Mouse (Mus musculus): ENCODE measurements at regions not wholly inside any gene's neighbourhood (a gene's known extent, or its start where the extent isn't known, plus 50 kb on each side); places are given as distances from the start of the nearest gene placed in this dataset.

- Histone ChIP-seq H3K36me3 (replicated peaks; ENCODE audit: control insufficient read depth, insufficient read depth, low read depth, low read length) (no peaks in the 10 kb centered on the region), H3K4me3 (ENCODE audit: low read depth, low read length) (no peak overlapping the region), H3K4me2 (ENCODE audit: low read depth, low read length) (no peak overlapping the region), H3K27ac (replicated peaks; ENCODE audit: low read depth, low read length) (no peak overlapping the region), H3K27me3 (ENCODE audit: control insufficient read depth, insufficient read depth, low read length) (no peaks in the 10 kb centered on the region), H3K9me3 (replicated peaks; ENCODE audit: control insufficient read depth, low read length) (no peaks in the 10 kb centered on the region), H3K4me1 (ENCODE audit: control insufficient read depth, insufficient read depth, low read length) (no peaks in the 10 kb centered on the region), H3K9ac (replicated peaks; ENCODE audit: low read length) (no peak overlapping the region)
- DNase-seq (ENCODE audit: low spot score): no peak
- no peak for ATAC-seq (replicated peaks; ENCODE audit: insufficient number of reproducible peaks, low FRiP score, low TSS enrichment, low read depth)
Observed at GRCm38 (mm10) chr4:7091201-7091814, 1147.5 kb downstream of the Car8 start.

Measured in embryonic facial prominence, embryonic 11.5 days (tissue).